ENCODE assay signal across 9 mouse cellular contexts in genomic region chr11:105282460-105282859, GRCm38 (mm10). TPM values are rescaled to one million over a fixed set of nuclear protein-coding genes. Genes with fewer than 3 reads are reported as not detected.
DNase-seq lines count a peak whose midpoint lies in the region; ATAC-seq lines count a peak whose summit lies in the region.
"Had no signal": no experiment of that assay in that cellular context is flagged by ENCODE, and none has a peak within 500 bp of the region (broad histone marks: within the 10 kb centered on the region; RNA-seq: fewer than 3 reads in every experiment).

No protein-coding gene starts in this region.

- ATAC-seq in midbrain, embryonic 16.5 days: no peak
- ATAC-seq in forebrain, embryonic 15.5 days (replicated peaks): no peak
- ATAC-seq: liver, postnatal 0 days had no signal

- no peak overlapping the region for H3K27ac ChIP-seq in midbrain, embryonic 16.5 days (ENCODE audit: low read length)
- H3K27ac ChIP-seq in forebrain, embryonic 15.5 days (replicated peaks): no peak overlapping the region

- no peaks in the 10 kb centered on the region for H3K9me3 ChIP-seq in midbrain, embryonic 16.5 days (replicated peaks; ENCODE audit: control insufficient read depth, low read length, poor library complexity, severe bottlenecking)
- H3K9me3 ChIP-seq in forebrain, embryonic 15.5 days: no peaks in the 10 kb centered on the region

- H3K4me3 ChIP-seq in midbrain, embryonic 16.5 days (ENCODE audit: low read depth, low read length): no peak overlapping the region
- no peak overlapping the region for H3K4me3 ChIP-seq in forebrain, embryonic 15.5 days

- H3K27me3 ChIP-seq in midbrain, embryonic 16.5 days (ENCODE audit: control insufficient read depth, insufficient read depth, low read depth, low read length): no peaks in the 10 kb centered on the region
- no peaks in the 10 kb centered on the region for H3K27me3 ChIP-seq in forebrain, embryonic 15.5 days

- H3K36me3 ChIP-seq in midbrain, embryonic 16.5 days (ENCODE audit: control insufficient read depth, insufficient read depth, low read length): peaks cover 14% of the 10 kb centered on the region; the same call in 1 of the 2 replicates
- H3K36me3 ChIP-seq in forebrain, embryonic 15.5 days: peaks cover 49% of the 10 kb centered on the region

- peak; percentile 96 for DNase-seq in 3T3-L1 (ENCODE audit: low read depth, low spot score)
- DNase-seq in brain, adult 2 months (ENCODE audit: low read depth, low spot score): peak; percentile 58
- DNase-seq in gastrocnemius, postnatal 10 days: peak; percentile 53
- DNase-seq in kidney, postnatal 14 days: peak; percentile 27
- no peak for DNase-seq in right cerebral cortex, postnatal 10 days (ENCODE audit: low spot score in 2 of 2)
- no peak for DNase-seq in frontal cortex, postnatal 36 days (ENCODE audit: low spot score in 2 of 2)
- DNase-seq: liver, postnatal 0 days had no signal

- no peak overlapping the region for H3K9ac ChIP-seq in midbrain, embryonic 16.5 days (ENCODE audit: low read depth, low read length)
- no peak overlapping the region for H3K9ac ChIP-seq in forebrain, embryonic 15.5 days (replicated peaks)
- H3K9ac ChIP-seq: liver, postnatal 0 days had no signal

- no peaks in the 10 kb centered on the region for H3K4me1 ChIP-seq in midbrain, embryonic 16.5 days (ENCODE audit: control insufficient read depth, insufficient read depth, low read length)
- no peaks in the 10 kb centered on the region for H3K4me1 ChIP-seq in forebrain, embryonic 15.5 days

- no peak overlapping the region for H3K4me2 ChIP-seq in midbrain, embryonic 16.5 days (ENCODE audit: low read length)
- H3K4me2 ChIP-seq in forebrain, embryonic 15.5 days (replicated peaks): no peak overlapping the region

- 73% methylated on average over 2 of the region's 2 CpGs for WGBS in midbrain, embryonic 16.5 days
- 82% methylated on average over 2 of the region's 2 CpGs for WGBS in forebrain, embryonic 15.5 days

RNA-seq across cellular contexts. Expression of gene Mrc2, which starts 10.0 kb away (rescaled TPM):
- 10 to 100 TPM; 42.2 to 70.8 TPM for total RNA-seq in gastrocnemius, postnatal 10 days (2021)
- polyA plus RNA-seq in midbrain, embryonic 16.5 days (2015; fragmentation: Nextera tagmentation; extraction: Ambion mirVana): 3.8 and 4.5 TPM in 2 replicates
- 4.1 and 4.3 TPM in 2 replicates for polyA plus RNA-seq in forebrain, embryonic 15.5 days (2015; fragmentation: Nextera tagmentation; extraction: Ambion mirVana)

Comparison
In these comparisons a context has a peak if more than half of its experiments do, and no peak if none do; other contexts are left out.
1. DNase-seq: peak in 3T3-L1 (single experiment), brain, adult 2 months (single experiment), gastrocnemius, postnatal 10 days (single experiment) and kidney, postnatal 14 days (single experiment); none in right cerebral cortex, postnatal 10 days (0 of 2) and frontal cortex, postnatal 36 days (0 of 2).